Mouse (Mus musculus): ENCODE measurements around the gene Slc12a7.
"Not testable (repeated sequence)": the region's sequence is repeated elsewhere in the genome, so short reads cannot be mapped to it uniquely, and the experiment has no call there.

The Slc12a7 gene

GRCm38 (mm10) chr13:73718225-73718624 lies 14.7 kb upstream of the Slc12a7 start:
- peak; percentile 82 to 91 for DNase-seq (ENCODE audit: low spot score in 2 of 2)

GRCm38 (mm10) chr13:73720241-73720640 lies 12.7 kb upstream of the Slc12a7 start:
- no peak for DNase-seq (ENCODE audit: low spot score in 2 of 2)

GRCm38 (mm10) chr13:73723081-73723668 lies 9.7 kb upstream of the Slc12a7 start:
- DNase-seq (ENCODE audit: low spot score in 2 of 2), result peak; percentile 21 to 41

- no peak for DNase-seq (ENCODE audit: low spot score in 2 of 2)
Observed at GRCm38 (mm10) chr13:73725315-73725714, 7.6 kb upstream of the Slc12a7 start.

- no peak for DNase-seq (ENCODE audit: low spot score in 2 of 2)
Observed at GRCm38 (mm10) chr13:73727621-73728025, 5.3 kb upstream of the Slc12a7 start.

GRCm38 (mm10) chr13:73728633-73729032 lies 4.3 kb upstream of the Slc12a7 start:
- DNase-seq (ENCODE audit: low spot score in 2 of 2), result no peak

GRCm38 (mm10) chr13:73730913-73731312 lies 2.0 kb upstream of the Slc12a7 start:
- DNase-seq (ENCODE audit: low spot score in 2 of 2), result no peak

GRCm38 (mm10) chr13:73732235-73732634 lies 659 bp upstream of the Slc12a7 start:
- DNase-seq (ENCODE audit: low spot score in 2 of 2), result no peak

- no peak for DNase-seq (ENCODE audit: low spot score in 2 of 2)
Observed at GRCm38 (mm10) chr13:73734379-73734778, 1.5 kb downstream of the Slc12a7 start.

GRCm38 (mm10) chr13:73735270-73735669 lies 2.4 kb downstream of the Slc12a7 start:
- no peak for DNase-seq (ENCODE audit: low spot score in 2 of 2)

GRCm38 (mm10) chr13:73735928-73736327 lies 3.0 kb downstream of the Slc12a7 start:
- no peak for DNase-seq (ENCODE audit: low spot score in 2 of 2)

GRCm38 (mm10) chr13:73736943-73737342 lies 4.0 kb downstream of the Slc12a7 start:
- no peak for DNase-seq (ENCODE audit: low spot score in 2 of 2)

GRCm38 (mm10) chr13:73740399-73740944 lies 7.6 kb downstream of the Slc12a7 start:
- DNase-seq (ENCODE audit: low spot score in 2 of 2), result not testable (repeated sequence)

- DNase-seq (ENCODE audit: low spot score in 2 of 2), result no peak
Observed at GRCm38 (mm10) chr13:73742944-73743343, 10.1 kb downstream of the Slc12a7 start.

GRCm38 (mm10) chr13:73743662-73744061 lies 10.8 kb downstream of the Slc12a7 start:
- peak in 1 of 2 experiments; percentile 4 for DNase-seq (ENCODE audit: low spot score in 2 of 2)

- DNase-seq (ENCODE audit: low spot score in 2 of 2), result no peak
Observed at GRCm38 (mm10) chr13:73748663-73749440, 16.0 kb downstream of the Slc12a7 start.

- DNase-seq (ENCODE audit: low spot score in 2 of 2), result no peak
Observed at GRCm38 (mm10) chr13:73750435-73750834, 17.5 kb downstream of the Slc12a7 start.

GRCm38 (mm10) chr13:73751284-73751683 lies 18.4 kb downstream of the Slc12a7 start:
- no peak for DNase-seq (ENCODE audit: low spot score in 2 of 2)

- DNase-seq (ENCODE audit: low spot score in 2 of 2), result no peak
Observed at GRCm38 (mm10) chr13:73755809-73756208, 22.9 kb downstream of the Slc12a7 start.

- DNase-seq (ENCODE audit: low spot score in 2 of 2), result no peak
Observed at GRCm38 (mm10) chr13:73756916-73757315, 24.0 kb downstream of the Slc12a7 start.

- DNase-seq (ENCODE audit: low spot score in 2 of 2), result no peak
Observed at GRCm38 (mm10) chr13:73757362-73757761, 24.5 kb downstream of the Slc12a7 start.

GRCm38 (mm10) chr13:73759596-73759995 lies 26.7 kb downstream of the Slc12a7 start:
- DNase-seq (ENCODE audit: low spot score in 2 of 2), result no peak

- no peak for DNase-seq (ENCODE audit: low spot score in 2 of 2)
Observed at GRCm38 (mm10) chr13:73760126-73760525, 27.2 kb downstream of the Slc12a7 start.

Measured in frontal cortex, postnatal 36 days (tissue).